In genomic region chr2:30435326-30436155, GRCm38 (mm10) we compare ENCODE assay signal across 8 mouse cellular contexts. TPM values are rescaled to one million over a fixed set of nuclear protein-coding genes. Genes with fewer than 3 reads are reported as not detected.
DNase-seq lines count a peak whose midpoint lies in the region; ATAC-seq lines count a peak whose summit lies in the region.

No protein-coding gene starts in this region.

- H3K9me3 ChIP-seq in forebrain, embryonic 14.5 days (replicated peaks; ENCODE audit: control insufficient read depth, low read length): no peaks in the 10 kb centered on the region
- no peaks in the 10 kb centered on the region for H3K9me3 ChIP-seq in hindbrain, embryonic 14.5 days (ENCODE audit: control insufficient read depth, low read length)

- WGBS in forebrain, embryonic 14.5 days: 52% methylated on average over 5 of the region's 5 CpGs
- 57% methylated on average over 5 of the region's 5 CpGs for WGBS in hindbrain, embryonic 14.5 days

- H3K9ac ChIP-seq in forebrain, embryonic 14.5 days (ENCODE audit: low read length): no peak overlapping the region
- H3K9ac ChIP-seq in hindbrain, embryonic 14.5 days: no peak overlapping the region

- peaks cover under 1% of the 10 kb centered on the region; the same call in 1 of the 2 replicates for H3K4me1 ChIP-seq in forebrain, embryonic 14.5 days (ENCODE audit: control insufficient read depth, insufficient read depth, low read length)
- peaks cover 7% of the 10 kb centered on the region for H3K4me1 ChIP-seq in hindbrain, embryonic 14.5 days (replicated peaks; ENCODE audit: control insufficient read depth, insufficient read depth, low read length)

- H3K4me3 ChIP-seq in forebrain, embryonic 14.5 days (ENCODE audit: low read depth, low read length): no peak overlapping the region
- no peak overlapping the region for H3K4me3 ChIP-seq in hindbrain, embryonic 14.5 days (replicated peaks; ENCODE audit: low read length)

- ATAC-seq in forebrain, embryonic 14.5 days: peak; percentile 74
- peak; percentile 73 for ATAC-seq in hindbrain, embryonic 14.5 days (ENCODE audit: low FRiP score)

- H3K27ac ChIP-seq in forebrain, embryonic 14.5 days (ENCODE audit: low read depth, low read length): no peak overlapping the region
- no peak overlapping the region for H3K27ac ChIP-seq in hindbrain, embryonic 14.5 days

- H3K27me3 ChIP-seq in forebrain, embryonic 14.5 days (replicated peaks; ENCODE audit: control insufficient read depth, insufficient read depth, low read length): no peaks in the 10 kb centered on the region
- H3K27me3 ChIP-seq in hindbrain, embryonic 14.5 days (ENCODE audit: control insufficient read depth, insufficient read depth, low read length): no peaks in the 10 kb centered on the region

- peak; percentile 73 to 90 for DNase-seq in adrenal gland, adult (ENCODE audit: inconsistent age in 2 of 2, low spot score in 1 of 2)
- no peak for DNase-seq in adrenal gland, adult 8-10 months
- DNase-seq in cerebellum, adult 11-12 months: peak; percentile 63
- DNase-seq in forebrain, embryonic 14.5 days (ENCODE audit: low spot score): peak; percentile 85
- DNase-seq in hindbrain, embryonic 14.5 days (ENCODE audit: low spot score): peak; percentile 88
- DNase-seq in layer of hippocampus, postnatal 36 days: peak; percentile 57 to 73
- DNase-seq in lung, postnatal 36 days: peak; percentile 86
- DNase-seq in right cerebral cortex, postnatal 14 days: peak; percentile 60

- H3K36me3 ChIP-seq in forebrain, embryonic 14.5 days (ENCODE audit: control insufficient read depth, insufficient read depth, low read length): peaks cover 77% of the 10 kb centered on the region
- H3K36me3 ChIP-seq in hindbrain, embryonic 14.5 days (replicated peaks; ENCODE audit: control insufficient read depth, insufficient read depth): peaks cover 79% of the 10 kb centered on the region

- H3K4me2 ChIP-seq in forebrain, embryonic 14.5 days (ENCODE audit: low read length): no peak overlapping the region
- no peak overlapping the region for H3K4me2 ChIP-seq in hindbrain, embryonic 14.5 days (replicated peaks)

RNA-seq across cellular contexts. Expression of gene Ptpa, which starts 19.7 kb away (rescaled TPM):
- total RNA-seq in adrenal gland, adult 8-10 months (2022): 100 to 1,000 TPM; 135 to 153 (median 141) TPM
- polyA plus RNA-seq in forebrain, embryonic 14.5 days (2014; fragmentation: Nextera tagmentation; extraction: Ambion mirVana): 66.6 and 88.4 TPM in 2 replicates
- polyA plus RNA-seq in hindbrain, embryonic 14.5 days (2014; fragmentation: Nextera tagmentation; extraction: Ambion mirVana): 71.7 and 79.8 TPM in 2 replicates
- total RNA-seq in layer of hippocampus, postnatal 36 days (2021): 100 to 1,000 TPM; 166 to 168 TPM

RNA-seq across cellular contexts. Expression of gene Crat, which starts 19.9 kb away (rescaled TPM):
- total RNA-seq in adrenal gland, adult 8-10 months (2022): 100 to 1,000 TPM in 1 of 4 experiments, 10 to 100 TPM in 3; 59.0 to 122 (median 95.3) TPM
- 26.8 and 31.9 TPM in 2 replicates for polyA plus RNA-seq in forebrain, embryonic 14.5 days (2014; fragmentation: Nextera tagmentation; extraction: Ambion mirVana)
- polyA plus RNA-seq in hindbrain, embryonic 14.5 days (2014; fragmentation: Nextera tagmentation; extraction: Ambion mirVana): 30.3 and 32.0 TPM in 2 replicates
- total RNA-seq in layer of hippocampus, postnatal 36 days (2021): 10 to 100 TPM; 42.5 to 46.1 TPM

RNA-seq across cellular contexts. Expression of gene Ier5l, which starts 38.5 kb away (rescaled TPM):
- 1 to 10 TPM; 3.8 to 7.7 (median 6.8) TPM for total RNA-seq in adrenal gland, adult 8-10 months (2022)
- polyA plus RNA-seq in forebrain, embryonic 14.5 days (2014; fragmentation: Nextera tagmentation; extraction: Ambion mirVana): 3.0 and 3.6 TPM in 2 replicates
- 2.4 and 2.7 TPM in 2 replicates for polyA plus RNA-seq in hindbrain, embryonic 14.5 days (2014; fragmentation: Nextera tagmentation; extraction: Ambion mirVana)
- 10 to 100 TPM; 10.4 to 12.7 TPM for total RNA-seq in layer of hippocampus, postnatal 36 days (2021)

RNA-seq across cellular contexts. Expression of gene Dolpp1, which starts 43.5 kb away (rescaled TPM):
- 10 to 100 TPM; 18.0 to 24.2 (median 19.8) TPM for total RNA-seq in adrenal gland, adult 8-10 months (2022)
- polyA plus RNA-seq in forebrain, embryonic 14.5 days (2014; fragmentation: Nextera tagmentation; extraction: Ambion mirVana): 48.1 and 57.8 TPM in 2 replicates
- polyA plus RNA-seq in hindbrain, embryonic 14.5 days (2014; fragmentation: Nextera tagmentation; extraction: Ambion mirVana): 51.6 and 54.2 TPM in 2 replicates
- total RNA-seq in layer of hippocampus, postnatal 36 days (2021): 10 to 100 TPM; 26.8 to 28.6 TPM
